Mouse (Mus musculus): ENCODE results near the gene Gabra6.

Gene Gabra6

GRCm38 (mm10) chr11:42320882-42321281, at the start of gene Gabra6:
Gene Gabra6, minus strand, starts transcription at chr11:42321072.
- DNase-seq, result peak; percentile 83

- DNase-seq, result no peak
These were observed 44.7 kb upstream of the Gabra6 start for GRCm38 (mm10) chr11:42365544-42365943.

- no peak for DNase-seq
These were observed 11.2 kb upstream of the Gabra6 start for GRCm38 (mm10) chr11:42332121-42332520.

GRCm38 (mm10) chr11:42326262-42326661, 5.4 kb upstream of the Gabra6 start:
- no peak for DNase-seq

GRCm38 (mm10) chr11:42321560-42321959, 688 bp upstream of the Gabra6 start:
- DNase-seq, result no peak

GRCm38 (mm10) chr11:42319521-42319920, 1.4 kb downstream of the Gabra6 start:
- no peak for DNase-seq

GRCm38 (mm10) chr11:42319101-42319500, 1.8 kb downstream of the Gabra6 start:
- peak; percentile 82 for DNase-seq

- peak; percentile 19 for DNase-seq
These were observed 2.9 kb downstream of the Gabra6 start for GRCm38 (mm10) chr11:42317985-42318384.

GRCm38 (mm10) chr11:42314850-42315249, 6.0 kb downstream of the Gabra6 start:
- DNase-seq, result peak; percentile 72

- peak; percentile 88 for DNase-seq
These were observed 10.0 kb downstream of the Gabra6 start for GRCm38 (mm10) chr11:42310892-42311291.

- DNase-seq, result peak; percentile 56
These were observed 11.8 kb downstream of the Gabra6 start for GRCm38 (mm10) chr11:42309086-42309485.

- peak; percentile 46 for DNase-seq
These were observed 14.8 kb downstream of the Gabra6 start for GRCm38 (mm10) chr11:42306095-42306494.

GRCm38 (mm10) chr11:42258978-42259377, 61.9 kb downstream of the Gabra6 start:
- no peak for DNase-seq
